Mouse (Mus musculus) thymus, adult 18-20 months (tissue): Measurements from ENCODE around the gene Nol3.

Experiments used
- DNase-seq, 2 experiments: peaks; one replicate each; pipeline ENCODE4 v3.0.0; 2022; ENCODE audit warnings: mixed read lengths in 2 of 2

The Nol3 gene

GRCm38 (mm10) chr8:105263244-105263912 is 12.6 kb upstream of the Nol3 start:
- DNase-seq = no peak

- peak; percentile 70 to 71 for DNase-seq
Observed at GRCm38 (mm10) chr8:105264024-105264982, 11.6 kb upstream of the Nol3 start, which contains the start of the genes Tradd and Fbxl8. TSS of gene Tradd (minus strand) at chr8:105264609. TSS of gene Fbxl8 (plus strand) at chr8:105264648.

DNA sequence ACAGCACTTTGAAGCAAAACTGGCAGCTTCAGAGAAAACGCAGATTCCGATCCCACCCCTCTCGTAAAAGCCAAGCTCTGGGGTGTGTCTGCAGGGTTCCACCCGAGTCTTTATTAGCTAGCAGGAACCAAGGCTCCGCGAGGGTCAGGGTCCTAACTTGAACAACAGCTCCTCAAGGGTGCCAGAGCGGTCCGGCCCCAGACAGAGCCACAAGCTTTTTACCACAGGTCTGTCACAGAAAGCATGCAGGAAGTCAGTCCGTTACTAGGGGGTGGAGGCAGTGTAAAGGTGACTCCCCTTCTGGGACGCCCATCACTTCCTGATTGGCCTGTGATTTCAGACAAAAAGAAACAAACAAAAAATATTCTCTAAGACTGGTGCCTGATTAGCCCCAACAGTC is 10.8 kb upstream of the Nol3 start:
- DNase-seq = peak in 1 of 2 experiments; percentile 58

DNA sequence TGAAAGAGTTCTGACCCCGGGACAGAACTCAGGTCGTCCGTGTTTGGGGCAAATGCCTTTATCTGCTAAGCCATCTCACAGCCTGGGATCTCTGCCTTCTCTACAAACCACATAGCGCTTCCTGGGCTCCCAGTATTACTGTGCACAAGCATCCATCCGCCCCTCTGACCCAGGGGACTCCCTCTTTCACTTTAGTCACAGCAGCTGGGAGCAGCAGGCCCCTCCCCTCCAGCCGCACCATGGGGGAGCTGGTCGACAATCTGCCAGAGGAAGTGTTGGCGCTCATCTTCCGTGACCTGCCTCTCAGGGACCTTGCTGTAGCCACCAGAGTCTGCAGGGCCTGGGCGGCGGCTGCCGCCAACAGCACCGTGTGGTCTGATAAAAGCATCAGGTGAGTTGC is 9.2 kb upstream of the Nol3 start:
- peak in 1 of 2 experiments; percentile 46 for DNase-seq

- DNase-seq = no peak
Observed at GRCm38 (mm10) chr8:105268342-105269074, 7.4 kb upstream of the Nol3 start.

DNA sequence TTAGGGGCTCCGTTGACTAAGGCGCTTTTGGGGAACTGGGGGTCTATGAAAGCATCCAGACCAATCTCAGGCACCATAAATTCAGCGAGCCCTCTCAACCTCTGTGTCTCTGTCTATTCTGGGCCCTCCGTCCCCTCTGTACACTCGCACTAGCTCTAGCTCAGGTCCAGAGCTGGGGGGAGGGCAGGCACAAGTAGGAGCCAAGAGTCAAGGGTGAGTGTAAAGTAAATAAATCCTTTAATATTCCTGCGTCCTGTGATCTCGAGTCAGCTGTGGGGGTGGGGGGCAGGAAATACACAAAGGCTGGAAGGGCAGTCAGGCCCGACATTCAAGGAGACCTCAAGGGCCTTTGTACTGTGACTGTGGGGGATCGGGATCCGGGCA is 6.9 kb upstream of the Nol3 start:
- DNase-seq = no peak

- no peak for DNase-seq
Observed at GRCm38 (mm10) chr8:105269461-105269947, 6.4 kb upstream of the Nol3 start, which contains the start of gene Hsf4. TSS of gene Hsf4 (plus strand) at chr8:105269801.

DNA sequence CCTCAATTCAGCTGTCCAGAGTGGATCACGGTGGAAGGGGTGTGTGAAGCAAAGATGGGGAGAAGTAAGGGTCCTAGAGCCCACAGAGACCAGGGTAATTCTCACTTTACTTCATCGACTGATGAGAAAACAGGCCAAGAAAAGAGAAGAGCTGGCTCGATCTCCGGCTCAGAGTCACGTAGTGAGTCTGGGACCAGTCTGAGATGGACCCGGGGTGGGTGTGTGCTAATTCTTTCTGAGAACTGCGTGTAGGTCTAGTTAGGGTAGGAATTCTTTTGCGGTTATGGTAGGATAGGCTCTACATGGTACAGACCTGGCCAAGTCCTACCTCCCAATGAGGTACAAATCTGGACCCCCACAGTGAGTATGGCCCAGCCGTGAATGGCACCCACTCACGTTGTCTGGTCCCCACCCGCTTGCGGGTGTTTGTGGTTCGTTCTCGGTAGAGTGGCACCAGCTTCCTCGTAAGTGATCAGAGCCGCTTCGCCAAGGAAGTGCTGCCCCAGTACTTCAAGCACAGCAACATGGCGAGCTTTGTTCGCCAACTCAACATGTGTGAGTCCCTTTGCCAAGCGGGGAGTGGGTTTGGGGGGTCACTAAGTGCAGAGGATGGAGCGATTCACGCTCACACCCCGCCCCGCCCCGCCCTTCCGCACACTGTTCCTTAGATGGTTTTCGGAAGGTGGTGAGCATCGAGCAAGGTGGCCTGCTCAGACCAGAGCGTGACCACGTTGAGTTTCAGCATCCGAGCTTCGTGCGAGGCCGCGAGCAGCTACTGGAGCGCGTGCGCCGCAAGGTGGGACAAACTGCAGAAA is 5.6 kb upstream of the Nol3 start:
- no peak for DNase-seq

- no peak for DNase-seq
Observed at GRCm38 (mm10) chr8:105270916-105271186, 5.1 kb upstream of the Nol3 start.

DNA sequence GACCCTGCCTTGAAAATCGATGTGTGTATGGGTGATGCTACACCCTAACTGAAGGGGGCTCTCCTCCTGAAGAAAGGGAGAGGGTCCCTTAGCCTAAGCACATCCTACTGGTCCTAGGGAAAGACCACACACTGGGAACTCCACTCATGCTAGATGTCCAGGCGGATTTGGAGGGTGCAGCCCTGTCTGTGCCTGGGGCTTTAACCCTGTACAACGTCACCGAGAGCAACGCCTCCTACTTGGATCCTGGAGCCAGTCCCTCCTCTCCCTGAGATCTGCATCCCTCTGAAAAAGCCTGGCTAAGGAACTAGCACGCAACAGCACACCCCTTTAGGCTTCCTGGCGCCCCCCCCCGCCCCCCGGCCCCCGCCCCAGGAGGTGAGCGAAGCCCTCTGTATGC is 553 bp upstream of the Nol3 start:
- DNase-seq = no peak

- DNase-seq = no peak
Observed at GRCm38 (mm10) chr8:105276292-105277120, 566 bp downstream of the Nol3 start.

DNA sequence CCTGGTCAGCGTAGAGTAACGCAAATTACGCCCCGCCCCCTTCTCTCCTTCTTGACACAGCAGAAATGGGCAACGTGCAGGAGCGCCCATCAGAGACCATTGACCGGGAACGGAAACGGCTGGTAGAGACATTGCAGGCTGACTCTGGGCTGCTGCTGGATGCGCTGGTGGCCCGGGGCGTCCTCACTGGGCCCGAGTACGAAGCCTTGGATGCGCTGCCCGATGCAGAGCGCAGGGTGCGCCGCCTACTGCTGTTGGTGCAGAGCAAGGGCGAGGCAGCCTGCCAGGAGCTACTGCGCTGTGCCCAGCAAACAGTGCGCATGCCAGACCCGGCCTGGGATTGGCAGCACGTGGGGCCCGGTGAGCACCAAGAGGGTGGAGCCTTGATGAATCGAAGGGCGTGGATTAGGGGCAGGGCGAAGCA is 3.0 kb downstream of the Nol3 start:
- DNase-seq = no peak

- DNase-seq = no peak
Observed at GRCm38 (mm10) chr8:105280567-105280966, 4.6 kb downstream of the Nol3 start.

- no peak for DNase-seq
Observed at GRCm38 (mm10) chr8:105281821-105282220, 5.9 kb downstream of the Nol3 start.

DNA sequence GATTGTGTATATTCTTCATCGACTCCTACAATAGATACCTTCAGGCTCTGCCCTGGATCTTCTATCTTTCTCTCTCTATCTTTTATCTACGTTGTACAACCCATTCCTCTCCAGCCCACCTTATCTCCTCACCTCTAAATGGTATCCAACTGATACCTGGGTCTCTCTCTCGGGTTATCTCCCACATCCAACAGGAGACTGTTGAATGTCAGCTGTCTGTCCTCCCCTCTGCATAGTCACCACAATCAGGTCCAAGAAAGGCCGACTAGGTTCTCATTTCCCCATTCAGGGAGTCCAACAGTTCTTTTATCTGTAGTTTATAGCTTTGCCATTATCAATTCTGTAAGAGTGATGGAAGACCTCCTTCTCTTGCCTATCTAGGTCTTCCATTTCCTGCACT is 6.3 kb downstream of the Nol3 start:
- no peak for DNase-seq

GRCm38 (mm10) chr8:105283074-105283473 is 7.1 kb downstream of the Nol3 start:
- no peak for DNase-seq

GRCm38 (mm10) chr8:105285514-105285913 is 9.6 kb downstream of the Nol3 start:
- no peak for DNase-seq

DNA sequence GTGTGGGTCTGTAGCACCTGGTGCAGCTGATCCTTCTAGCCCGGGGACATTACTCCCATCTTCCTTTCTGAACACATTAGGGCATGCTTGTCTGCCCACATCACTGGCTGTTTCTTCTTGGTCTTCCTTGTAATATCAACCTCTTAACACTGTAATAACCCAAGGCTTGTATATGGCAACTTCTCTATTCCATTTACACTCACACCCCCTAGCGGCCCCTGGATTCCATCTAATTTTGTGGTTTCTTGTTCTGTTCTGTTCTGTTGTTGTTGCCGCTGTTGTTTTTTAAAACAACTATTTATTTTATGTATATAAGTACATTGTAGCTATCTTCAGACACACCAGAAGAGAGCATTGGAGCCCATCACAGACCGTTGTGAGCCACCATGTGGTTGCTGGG is 11.0 kb downstream of the Nol3 start:
- no peak for DNase-seq

GRCm38 (mm10) chr8:105288231-105288630 is 12.3 kb downstream of the Nol3 start:
- no peak for DNase-seq

DNA sequence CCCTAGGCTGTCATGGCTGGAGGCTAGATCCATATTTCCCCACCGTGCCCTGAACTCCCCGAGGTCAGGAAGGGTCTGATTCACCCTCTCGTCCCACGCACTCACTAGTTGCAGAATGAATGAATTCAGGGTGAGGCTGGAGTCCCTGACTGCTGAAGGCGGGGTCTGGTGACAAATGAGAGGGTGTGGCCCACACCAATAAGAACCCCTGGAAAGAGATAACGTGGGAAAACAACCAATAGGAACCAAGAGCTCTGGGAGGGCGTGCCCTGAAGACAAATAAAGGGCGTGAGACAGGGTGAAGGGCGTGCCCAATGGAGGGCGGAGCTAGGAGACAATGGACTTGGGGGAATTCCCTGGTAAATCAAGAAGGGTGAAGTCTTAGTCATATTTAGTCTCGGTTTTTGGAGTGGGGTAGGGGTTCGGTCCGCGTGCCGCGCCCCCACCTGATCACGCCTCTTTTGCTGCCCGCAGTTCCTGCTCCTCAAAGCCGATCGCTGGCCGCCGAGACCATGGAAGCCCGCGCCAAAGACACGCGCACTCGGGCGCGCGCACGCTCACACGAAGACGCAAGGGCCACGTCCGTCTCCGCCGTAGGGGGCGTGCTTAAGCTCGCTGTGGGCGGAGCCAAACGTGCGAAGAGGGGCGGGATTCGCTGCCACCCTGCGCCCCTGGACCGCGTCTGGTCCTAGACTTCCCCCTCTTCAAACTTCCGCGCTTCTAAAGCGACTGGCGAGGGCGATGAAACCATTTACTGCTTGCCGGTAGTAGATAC is 13.2 kb downstream of the Nol3 start:
- DNase-seq = peak; percentile 92 to 93
